Mouse (Mus musculus) heart, embryonic 14.5 days (tissue): Measurements from ENCODE around the gene Sox11. TPM values are rescaled to one million over a fixed set of nuclear protein-coding genes. Genes with fewer than 3 reads are reported as not detected.

Experiments
- ATAC-seq: fragments of 200-750 bp; cut with Nextera tagmentation; 2 replicates; pipeline ENCODE4 v1.8.0; 2017; ENCODE audit warnings: low read depth, moderate TSS enrichment; ENCODE audit not compliant: insufficient number of reproducible peaks, insufficient read depth, low FRiP score
- H3K27ac ChIP-seq, 2 experiments: fragments of 200-500 bp in 1 of 2; fragments of 300-500 bp in 1 of 2; sonication (generic) in 1 of 2; replicated peaks in 1 of 2; 2 replicates each; pipeline ENCODE4 v1.5.1; 2012 to 2014; ENCODE audit warnings: low read depth in 2 of 2, low read length in 2 of 2, control low read depth in 1 of 2, mild to moderate bottlenecking in 1 of 2, mixed read lengths in 1 of 2; ENCODE audit not compliant: control insufficient read depth in 1 of 2, insufficient read depth in 1 of 2
- H3K27me3 ChIP-seq: fragments of 300-500 bp; sonication (generic); 2 replicates; pipeline ENCODE4 v1.6.1; 2014; ENCODE audit warnings: mild to moderate bottlenecking, low read length, control low read depth; ENCODE audit not compliant: control insufficient read depth, insufficient read depth
- H3K36me3 ChIP-seq: fragments of 300-500 bp; sonication (generic); 2 replicates; pipeline ENCODE4 v1.6.1; 2014; ENCODE audit warnings: mild to moderate bottlenecking, control low read depth, low read length, mixed read lengths; ENCODE audit not compliant: control insufficient read depth, insufficient read depth
- H3K4me1 ChIP-seq, 2 experiments: fragments of 200-500 bp in 1 of 2; fragments of 300-500 bp in 1 of 2; sonication (generic) in 1 of 2; 2 replicates each; pipeline ENCODE4 v1.6.1; 2012 to 2014; ENCODE audit warnings: low read length in 2 of 2, control low read depth in 1 of 2, mixed read lengths in 1 of 2; ENCODE audit not compliant: control insufficient read depth in 2 of 2, insufficient read depth in 2 of 2
- H3K4me2 ChIP-seq: fragments of 300-500 bp; sonication (generic); 2 replicates; pipeline ENCODE4 v1.6.1; 2014; ENCODE audit warnings: mild to moderate bottlenecking, low read length
- H3K4me3 ChIP-seq, 2 experiments: fragments of 200-500 bp in 1 of 2; fragments of 300-500 bp in 1 of 2; sonication (generic) in 1 of 2; 2 replicates each; pipeline ENCODE4 v1.5.1; 2012 to 2014; ENCODE audit warnings: low read length in 2 of 2, mild to moderate bottlenecking in 2 of 2, control low read depth in 1 of 2, low read depth in 1 of 2, moderate library complexity in 1 of 2; ENCODE audit not compliant: control insufficient read depth in 1 of 2, insufficient read depth in 1 of 2
- H3K9ac ChIP-seq: fragments of 300-500 bp; sonication (generic); 2 replicates; pipeline ENCODE4 v1.6.1; 2014; ENCODE audit warnings: mild to moderate bottlenecking, low read length
- H3K9me3 ChIP-seq: fragments of 300-500 bp; sonication (generic); 2 replicates; pipeline ENCODE4 v1.6.1; 2016; ENCODE audit warnings: low read length, control low read depth; ENCODE audit not compliant: control insufficient read depth
- WGBS: fragments of 180-500 bp; shearing (Covaris S2); extraction: QIAGEN DNeasy Blood & Tissue Kit; methylation state at CpG from one replicate; pipeline ENCODE4 v1.1.7; 2014; 5-methylcytosine and 5-hydroxymethylcytosine counted together
- polyA plus RNA-seq: library from polyadenylated mRNA; unstranded; fragments of >200 nt; fragmentation: Nextera tagmentation; extraction: Ambion mirVana; gene quantifications from 2 replicates; pipeline ENCODE4 v1.2.1, GENCODE M21; 2014

Sox11 gene
- polyA plus RNA-seq, 1 experiment from 2014 or later = 19.2 TPM

GRCm38 (mm10) chr12:27335356-27336055, 6.9 kb downstream of the Sox11 start:
- no peak overlapping the region for H3K4me3 ChIP-seq
- no peak overlapping the region for H3K4me2 ChIP-seq
- peaks cover 0 to 2% of the 10 kb centered on the region in 2 experiments; a peak in 2 of 4 replicates for H3K4me1 ChIP-seq
- 73% methylated on average over 11 of the region's 11 CpGs for WGBS
- H3K9me3 ChIP-seq = no peaks in the 10 kb centered on the region
- H3K9ac ChIP-seq = no peak overlapping the region
- 0 out of 2 replicates have a peak, but pooled peaks cover 3% of the 10 kb centered on the region for H3K36me3 ChIP-seq
- H3K27me3 ChIP-seq = no peaks in the 10 kb centered on the region
- H3K27ac ChIP-seq = no peak overlapping the region
- no peak for ATAC-seq

GRCm38 (mm10) chr12:27333590-27333989, 8.8 kb downstream of the Sox11 start:
- H3K4me1 ChIP-seq = peaks cover under 1 to 2% of the 10 kb centered on the region in 2 experiments; a peak in 2 of 4 replicates
- no peak for ATAC-seq
- no peak overlapping the region for H3K4me2 ChIP-seq

GRCm38 (mm10) chr12:27323423-27323822, 19.0 kb downstream of the Sox11 start:
- Histone ChIP-seq H3K36me3 (no peaks in the 10 kb centered on the region), H3K4me3 (no peak overlapping the region), H3K27me3 (no peaks in the 10 kb centered on the region), H3K4me1 (peaks cover 4 to 7% of the 10 kb centered on the region in 2 experiments), H3K9ac (no peak overlapping the region), H3K27ac (no peak overlapping the region), H3K9me3 (no peaks in the 10 kb centered on the region), H3K4me2 (no peak overlapping the region)
- 53% methylated on average over 1 of the region's 1 CpGs for WGBS
- no peak for ATAC-seq

More at GRCm38 (mm10) chr12:27333590-27333989, 8.8 kb downstream of the Sox11 start:
- H3K27me3 ChIP-seq = no peaks in the 10 kb centered on the region
- 0 out of 2 replicates have a peak, but pooled peaks cover 3% of the 10 kb centered on the region for H3K36me3 ChIP-seq
- H3K9ac ChIP-seq = no peak overlapping the region
- H3K9me3 ChIP-seq = no peaks in the 10 kb centered on the region
- no peak overlapping the region for H3K4me3 ChIP-seq
- WGBS = 86% methylated on average over 3 of the region's 3 CpGs
- H3K27ac ChIP-seq = no peak overlapping the region

GRCm38 (mm10) chr12:27320705-27321104, 21.7 kb downstream of the Sox11 start:
- no peak overlapping the region for H3K4me3 ChIP-seq
- H3K27me3 ChIP-seq = no peaks in the 10 kb centered on the region
- H3K9ac ChIP-seq = no peak overlapping the region
- peaks cover 0 to 2% of the 10 kb centered on the region in 2 experiments; a peak in 2 of 4 replicates for H3K4me1 ChIP-seq
- no peaks in the 10 kb centered on the region for H3K36me3 ChIP-seq
- ATAC-seq = no peak
- no peak overlapping the region for H3K27ac ChIP-seq
- H3K9me3 ChIP-seq = no peaks in the 10 kb centered on the region
- H3K4me2 ChIP-seq = no peak overlapping the region

- 69% methylated on average over 8 of the region's 8 CpGs for WGBS
- H3K27me3 ChIP-seq = peaks cover 4% of the 10 kb centered on the region
These were observed 29.4 kb downstream of the Sox11 start for GRCm38 (mm10) chr12:27312985-27313384.

GRCm38 (mm10) chr12:27311854-27312466, 30.4 kb downstream of the Sox11 start:
- WGBS = 23% methylated on average over 9 of the region's 9 CpGs
- ATAC-seq = no peak
- no peak overlapping the region for H3K4me3 ChIP-seq
- H3K4me2 ChIP-seq = peak overlapping the region; percentile 6; the same call in 1 of the 2 replicates
- H3K9ac ChIP-seq = no peak overlapping the region
- H3K36me3 ChIP-seq = no peaks in the 10 kb centered on the region
- no peak overlapping the region for H3K27ac ChIP-seq
- H3K4me1 ChIP-seq = peaks cover 15 to 17% of the 10 kb centered on the region in 2 experiments; a peak in 3 of 4 replicates
- H3K27me3 ChIP-seq = peaks cover 4% of the 10 kb centered on the region
- H3K9me3 ChIP-seq = no peaks in the 10 kb centered on the region

More at GRCm38 (mm10) chr12:27312985-27313384, 29.4 kb downstream of the Sox11 start:
- no peak overlapping the region for H3K9ac ChIP-seq
- peaks cover 15 to 17% of the 10 kb centered on the region in 2 experiments; a peak in 3 of 4 replicates for H3K4me1 ChIP-seq
- ATAC-seq = no peak
- no peaks in the 10 kb centered on the region for H3K9me3 ChIP-seq
- H3K36me3 ChIP-seq = no peaks in the 10 kb centered on the region
- H3K4me3 ChIP-seq = no peak overlapping the region
- no peak overlapping the region for H3K27ac ChIP-seq
- no peak overlapping the region for H3K4me2 ChIP-seq

- Histone ChIP-seq H3K4me2 (no peak overlapping the region), H3K27me3 (peaks cover 4% of the 10 kb centered on the region), H3K9me3 (no peaks in the 10 kb centered on the region), H3K4me3 (no peak overlapping the region), H3K9ac (no peak overlapping the region), H3K36me3 (no peaks in the 10 kb centered on the region), H3K4me1 (peaks cover 15 to 17% of the 10 kb centered on the region in 2 experiments; a peak in 3 of 4 replicates), H3K27ac (no peak overlapping the region)
- WGBS = 41% methylated on average over 5 of the region's 5 CpGs
- no peak for ATAC-seq
These were observed 31.0 kb downstream of the Sox11 start for GRCm38 (mm10) chr12:27311316-27311832.
